Mouse (Mus musculus): ENCODE data around the gene Tubgcp3. TPM values are rescaled to one million over a fixed set of nuclear protein-coding genes. Genes with fewer than 3 reads are reported as not detected.
"Not testable (repeated sequence)": the region's sequence is repeated elsewhere in the genome, so short reads cannot be mapped to it uniquely, and the experiment has no call there.

Tubgcp3 gene
- polyA plus RNA-seq, 1 experiment from 2014 or later, result 50.3 TPM

DNA sequence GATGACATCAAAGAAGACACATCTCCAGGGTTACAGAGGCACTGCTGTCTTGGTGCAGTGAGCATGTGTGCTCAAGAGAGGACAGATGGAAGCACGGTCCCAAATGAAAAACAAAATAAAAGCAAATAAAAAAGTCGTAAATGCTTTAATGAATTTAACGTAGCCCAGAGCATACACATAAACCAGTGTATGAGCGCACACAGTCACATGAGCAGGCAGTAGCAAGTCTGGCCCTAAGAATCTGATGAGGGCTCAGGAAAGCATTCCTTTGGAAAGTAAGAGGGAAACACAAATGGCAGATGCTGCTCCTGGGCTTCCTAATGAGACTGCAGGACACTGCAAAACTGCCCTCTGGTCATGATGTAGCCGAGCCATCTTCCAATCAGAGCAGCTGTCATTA, 46.2 kb downstream of the Tubgcp3 start:
- no peak for DNase-seq
- WGBS, result 80% methylated on average over 5 of the region's 5 CpGs
- no peak overlapping the region for H3K4me3 ChIP-seq (replicated peaks; ENCODE audit: low read depth, low read length)
- H3K4me2 ChIP-seq (ENCODE audit: low read length), result no peak overlapping the region
- H3K9ac ChIP-seq (replicated peaks; ENCODE audit: low read length), result no peak overlapping the region; the same call in 1 of the 2 replicates
- H3K36me3 ChIP-seq (ENCODE audit: control insufficient read depth, insufficient read depth, low read length), result peaks cover 48% of the 10 kb centered on the region
- no peaks in the 10 kb centered on the region for H3K4me1 ChIP-seq (ENCODE audit: control insufficient read depth, insufficient read depth, low read length)
- H3K9me3 ChIP-seq (ENCODE audit: control insufficient read depth, low read length), result no peaks in the 10 kb centered on the region
- H3K27me3 ChIP-seq (ENCODE audit: control insufficient read depth, insufficient read depth, low read length), result no peaks in the 10 kb centered on the region
- peak overlapping the region; percentile 41; the same call in 1 of the 2 replicates for H3K27ac ChIP-seq (replicated peaks; ENCODE audit: low read depth, low read length)
- no peak for ATAC-seq (ENCODE audit: low FRiP score, low TSS enrichment)

- H3K4me3 ChIP-seq (replicated peaks; ENCODE audit: low read depth, low read length), result no peak overlapping the region
- peaks cover 45% of the 10 kb centered on the region for H3K36me3 ChIP-seq (ENCODE audit: control insufficient read depth, insufficient read depth, low read length)
- no peaks in the 10 kb centered on the region for H3K27me3 ChIP-seq (ENCODE audit: control insufficient read depth, insufficient read depth, low read length)
- H3K9ac ChIP-seq (replicated peaks; ENCODE audit: low read length), result no peak overlapping the region
- no peaks in the 10 kb centered on the region for H3K9me3 ChIP-seq (ENCODE audit: control insufficient read depth, low read length)
- DNase-seq (no peak), ATAC-seq (ENCODE audit: low FRiP score, low TSS enrichment) (no peak)
- H3K27ac ChIP-seq (replicated peaks; ENCODE audit: low read depth, low read length), result no peak overlapping the region
- no peak overlapping the region for H3K4me2 ChIP-seq (ENCODE audit: low read length)
- WGBS, result 89% methylated on average over 18 of the region's 18 CpGs
- no peaks in the 10 kb centered on the region for H3K4me1 ChIP-seq (ENCODE audit: control insufficient read depth, insufficient read depth, low read length)
Observed at GRCm38 (mm10) chr8:12621550-12622222, 50.4 kb downstream of the Tubgcp3 start.

DNA sequence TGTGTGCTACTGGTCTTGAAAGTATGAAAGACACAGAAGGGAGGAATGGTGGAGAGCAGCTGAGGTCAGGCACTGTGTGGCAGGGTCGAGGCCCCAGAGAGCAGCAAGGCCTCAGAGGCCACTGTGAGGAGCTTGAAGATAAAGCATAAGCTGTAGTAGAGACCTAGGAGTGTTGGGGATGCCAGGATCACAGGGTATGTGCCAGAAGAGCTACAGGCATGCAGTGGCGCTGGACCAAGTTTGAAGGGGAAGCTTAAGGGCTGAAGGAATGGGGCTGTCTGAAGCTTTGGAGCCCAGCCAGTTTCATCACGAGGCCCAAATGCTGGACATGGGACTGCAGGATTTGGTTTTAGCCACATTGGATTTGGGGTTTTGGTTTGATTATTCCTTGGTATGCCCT, 54.7 kb downstream of the Tubgcp3 start:
- H3K4me1 ChIP-seq (ENCODE audit: control insufficient read depth, insufficient read depth, low read length); H3K4me3 ChIP-seq (replicated peaks; ENCODE audit: low read depth, low read length); H3K27ac ChIP-seq (replicated peaks; ENCODE audit: low read depth, low read length); DNase-seq; ATAC-seq (ENCODE audit: low FRiP score, low TSS enrichment); H3K9ac ChIP-seq (replicated peaks; ENCODE audit: low read length); H3K4me2 ChIP-seq (ENCODE audit: low read length); H3K27me3 ChIP-seq (ENCODE audit: control insufficient read depth, insufficient read depth, low read length); H3K9me3 ChIP-seq (ENCODE audit: control insufficient read depth, low read length): not testable (repeated sequence)
- WGBS, result 91% methylated on average over 3 of the region's 3 CpGs
- peaks cover 54% of the 10 kb centered on the region for H3K36me3 ChIP-seq (ENCODE audit: control insufficient read depth, insufficient read depth, low read length)

DNA sequence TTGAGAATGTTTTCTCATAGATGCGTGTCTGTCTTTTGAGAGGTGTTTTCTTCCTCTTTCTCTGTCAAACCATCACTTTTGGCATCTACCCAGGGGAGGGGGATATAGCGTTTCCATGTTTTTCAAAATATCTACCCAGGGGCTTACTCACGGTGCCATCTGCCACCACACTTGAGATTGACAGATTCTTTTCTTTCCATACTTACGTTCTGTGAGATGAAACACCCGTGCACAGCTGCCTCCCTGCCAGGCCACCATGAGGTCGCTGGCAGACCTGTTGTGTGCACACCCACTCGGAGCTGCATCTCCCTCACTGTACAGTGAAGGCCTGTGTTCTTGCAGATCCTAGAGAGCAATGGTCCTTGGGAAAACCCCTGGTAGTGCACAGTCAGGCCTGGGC, 58.8 kb downstream of the Tubgcp3 start:
- no peaks in the 10 kb centered on the region for H3K9me3 ChIP-seq (ENCODE audit: control insufficient read depth, low read length)
- H3K27ac ChIP-seq (replicated peaks; ENCODE audit: low read depth, low read length), result no peak overlapping the region
- H3K4me2 ChIP-seq (ENCODE audit: low read length), result no peak overlapping the region
- peaks cover 24% of the 10 kb centered on the region; the same call in 1 of the 2 replicates for H3K36me3 ChIP-seq (ENCODE audit: control insufficient read depth, insufficient read depth, low read length)
- DNase-seq (peak; percentile 14), ATAC-seq (ENCODE audit: low FRiP score, low TSS enrichment) (no peak)
- no peak overlapping the region for H3K9ac ChIP-seq (replicated peaks; ENCODE audit: low read length)
- WGBS, result 42% methylated on average over 7 of the region's 7 CpGs
- H3K4me1 ChIP-seq (ENCODE audit: control insufficient read depth, insufficient read depth, low read length), result no peaks in the 10 kb centered on the region; the same call in 1 of the 2 replicates
- no peaks in the 10 kb centered on the region for H3K27me3 ChIP-seq (ENCODE audit: control insufficient read depth, insufficient read depth, low read length)
- H3K4me3 ChIP-seq (replicated peaks; ENCODE audit: low read depth, low read length), result no peak overlapping the region

DNA sequence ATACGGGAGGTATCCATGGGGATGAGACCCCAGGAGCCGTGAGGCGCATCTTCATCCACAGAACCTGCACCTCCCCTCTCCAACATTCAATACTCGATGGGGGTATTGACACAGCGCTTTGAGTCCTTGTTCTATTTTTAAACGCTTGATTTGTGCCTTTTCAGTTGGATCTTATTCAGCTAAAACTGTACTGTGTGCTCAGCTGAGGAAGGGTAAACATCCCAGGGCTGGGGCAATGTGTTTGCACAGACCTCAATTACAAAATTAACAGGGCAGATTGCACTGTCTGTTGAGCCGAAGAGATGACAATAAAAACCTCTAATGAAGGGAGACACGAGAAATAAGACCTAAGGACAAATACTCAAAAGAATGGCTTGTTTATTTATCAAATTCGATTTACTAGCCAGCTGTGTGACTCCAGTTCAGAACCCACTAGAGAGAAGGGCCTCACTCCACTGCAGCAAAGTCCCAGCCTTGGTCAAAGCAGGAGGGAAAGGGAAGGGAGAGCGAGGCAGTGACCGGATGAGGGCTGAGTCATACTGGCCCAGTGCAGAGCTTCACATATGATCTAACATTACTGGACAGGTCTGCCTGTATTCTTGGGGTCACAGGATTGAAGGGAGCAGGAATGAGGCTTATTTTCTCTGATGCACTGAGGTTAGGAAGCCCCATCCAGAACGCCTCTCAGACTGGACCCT, 62.1 kb downstream of the Tubgcp3 start:
- Histone ChIP-seq H3K27me3 (ENCODE audit: control insufficient read depth, insufficient read depth, low read length) (no peaks in the 10 kb centered on the region), H3K4me1 (ENCODE audit: control insufficient read depth, insufficient read depth, low read length) (no peaks in the 10 kb centered on the region; the same call in 1 of the 2 replicates), H3K36me3 (ENCODE audit: control insufficient read depth, insufficient read depth, low read length) (peaks cover 12% of the 10 kb centered on the region; the same call in 1 of the 2 replicates), H3K9ac (replicated peaks; ENCODE audit: low read length) (no peak overlapping the region), H3K27ac (replicated peaks; ENCODE audit: low read depth, low read length) (no peak overlapping the region), H3K9me3 (ENCODE audit: control insufficient read depth, low read length) (no peaks in the 10 kb centered on the region), H3K4me3 (replicated peaks; ENCODE audit: low read depth, low read length) (no peak overlapping the region), H3K4me2 (ENCODE audit: low read length) (no peak overlapping the region)
- peak; percentile 20 for DNase-seq
- WGBS, result 64% methylated on average over 12 of the region's 12 CpGs
- ATAC-seq (ENCODE audit: low FRiP score, low TSS enrichment), result no peak

DNA sequence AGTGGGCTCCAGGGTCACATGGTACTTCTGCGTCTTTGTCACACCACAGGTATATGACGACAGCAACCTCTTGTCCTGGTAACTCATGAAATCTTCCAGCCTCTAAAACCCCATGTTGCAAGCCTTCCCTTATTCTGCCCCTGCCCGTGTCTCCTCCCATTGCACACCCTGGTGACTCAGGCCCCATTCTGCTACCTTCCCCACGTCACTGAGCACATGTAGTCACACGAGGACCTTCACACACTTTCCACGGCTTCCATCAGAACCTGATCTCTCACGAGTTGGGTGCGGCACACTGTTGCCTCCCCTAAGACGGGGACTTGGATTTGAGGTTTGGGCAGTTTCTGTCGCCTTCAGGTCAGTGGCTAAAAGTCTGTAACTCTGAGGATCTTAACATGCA, 63.2 kb downstream of the Tubgcp3 start:
- H3K27ac ChIP-seq (replicated peaks; ENCODE audit: low read depth, low read length), result no peak overlapping the region
- no peaks in the 10 kb centered on the region for H3K27me3 ChIP-seq (ENCODE audit: control insufficient read depth, insufficient read depth, low read length)
- ATAC-seq (ENCODE audit: low FRiP score, low TSS enrichment), result no peak
- 78% methylated on average over 10 of the region's 10 CpGs for WGBS
- no peak overlapping the region for H3K4me3 ChIP-seq (replicated peaks; ENCODE audit: low read depth, low read length)
- 0 out of 2 replicates have a peak, but pooled peaks cover 4% of the 10 kb centered on the region for H3K36me3 ChIP-seq (ENCODE audit: control insufficient read depth, insufficient read depth, low read length)
- H3K9me3 ChIP-seq (ENCODE audit: control insufficient read depth, low read length), result no peaks in the 10 kb centered on the region
- no peaks in the 10 kb centered on the region; the same call in 1 of the 2 replicates for H3K4me1 ChIP-seq (ENCODE audit: control insufficient read depth, insufficient read depth, low read length)
- DNase-seq, result no peak
- no peak overlapping the region for H3K9ac ChIP-seq (replicated peaks; ENCODE audit: low read length)
- H3K4me2 ChIP-seq (ENCODE audit: low read length), result no peak overlapping the region

- Histone ChIP-seq H3K36me3 (ENCODE audit: control insufficient read depth, insufficient read depth, low read length) (no peaks in the 10 kb centered on the region), H3K4me3 (replicated peaks; ENCODE audit: low read depth, low read length) (no peak overlapping the region), H3K9me3 (ENCODE audit: control insufficient read depth, low read length) (no peaks in the 10 kb centered on the region), H3K4me2 (ENCODE audit: low read length) (no peak overlapping the region), H3K27ac (replicated peaks; ENCODE audit: low read depth, low read length) (no peak overlapping the region), H3K4me1 (ENCODE audit: control insufficient read depth, insufficient read depth, low read length) (no peaks in the 10 kb centered on the region), H3K9ac (replicated peaks; ENCODE audit: low read length) (no peak overlapping the region), H3K27me3 (ENCODE audit: control insufficient read depth, insufficient read depth, low read length) (no peaks in the 10 kb centered on the region)
- WGBS, result 25% methylated on average over 6 of the region's 6 CpGs
- DNase-seq (peak; percentile 85), ATAC-seq (ENCODE audit: low FRiP score, low TSS enrichment) (peak; percentile 62; the same call in 1 of the 2 replicates)
Observed at GRCm38 (mm10) chr8:12607223-12607622, 64.8 kb downstream of the Tubgcp3 start.

GRCm38 (mm10) chr8:12583785-12584184, 88.3 kb downstream of the Tubgcp3 start:
- no peaks in the 10 kb centered on the region for H3K9me3 ChIP-seq (ENCODE audit: control insufficient read depth, low read length)
- H3K9ac ChIP-seq (replicated peaks; ENCODE audit: low read length), result no peak overlapping the region
- ATAC-seq (ENCODE audit: low FRiP score, low TSS enrichment) (no peak), DNase-seq (no peak)
- no peak overlapping the region for H3K27ac ChIP-seq (replicated peaks; ENCODE audit: low read depth, low read length)
- no peak overlapping the region for H3K4me2 ChIP-seq (ENCODE audit: low read length)
- 93% methylated on average over 5 of the region's 5 CpGs for WGBS
- no peak overlapping the region for H3K4me3 ChIP-seq (replicated peaks; ENCODE audit: low read depth, low read length)
- H3K4me1 ChIP-seq (ENCODE audit: control insufficient read depth, insufficient read depth, low read length), result no peaks in the 10 kb centered on the region
- no peaks in the 10 kb centered on the region for H3K27me3 ChIP-seq (ENCODE audit: control insufficient read depth, insufficient read depth, low read length)
- no peaks in the 10 kb centered on the region for H3K36me3 ChIP-seq (ENCODE audit: control insufficient read depth, insufficient read depth, low read length)

Data from midbrain, embryonic 14.5 days (tissue).